Mouse (Mus musculus): Measurements from ENCODE around the gene Arg1. TPM values are rescaled to one million over a fixed set of nuclear protein-coding genes. Genes with fewer than 3 reads are reported as not detected.
A peak's percentile ranks its signal among the peaks of the same experiment; 100 is the strongest.

The Arg1 gene
- polyA plus RNA-seq (2015; fragmentation: Nextera tagmentation; extraction: Ambion mirVana): 3.2 and 3.4 TPM in 2 replicates

DNA sequence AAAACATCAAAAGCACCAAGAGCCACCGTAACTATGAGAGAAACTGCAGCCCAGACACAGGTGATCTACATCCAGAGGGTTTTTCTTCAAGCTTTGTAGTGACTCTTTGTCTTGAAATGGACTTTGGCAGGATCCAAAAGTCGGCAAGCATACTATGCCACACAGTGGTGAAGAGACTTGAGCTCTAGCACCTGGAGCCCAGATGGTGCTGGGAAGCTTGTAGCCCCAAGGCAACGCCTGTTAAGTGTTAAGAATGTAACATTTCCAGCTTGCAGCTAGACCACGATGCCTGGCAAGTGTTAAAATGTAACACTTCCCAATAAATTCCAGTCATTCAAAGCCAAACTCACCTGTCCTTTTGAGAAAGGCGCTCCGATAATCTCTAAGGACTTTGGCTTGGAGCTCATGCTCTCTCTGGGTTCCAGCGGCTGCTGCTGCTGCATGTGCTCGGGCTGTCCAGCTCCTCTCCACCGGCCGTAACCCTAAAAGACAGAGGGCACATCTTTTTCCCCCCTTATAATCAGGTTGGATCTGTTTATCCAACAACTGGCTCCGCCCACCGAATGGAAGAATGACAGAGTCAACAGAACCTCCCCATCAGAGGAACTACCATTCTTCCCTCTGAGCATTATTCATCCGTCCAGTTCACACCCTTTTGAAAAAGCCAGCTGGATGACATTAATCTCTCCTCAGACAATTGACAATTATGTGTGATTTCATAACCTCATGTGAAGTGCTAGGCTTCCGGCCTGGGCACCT, at the start of gene Arg1:
TSS of gene Arg1 (minus strand) at position 523 of the 759 bp plus-strand sequence.
- 0 out of 2 replicates have a peak, but pooled peaks have one; percentile 22 for ATAC-seq
- Histone ChIP-seq H3K36me3 (ENCODE audit: control insufficient read depth, insufficient read depth, low read length) (no peaks in the 10 kb centered on the region), H3K4me3 (ENCODE audit: low read length) (no peak within 1 kb of the TSS), H3K27ac (ENCODE audit: low read depth, low read length) (no peak within 1 kb of the TSS), H3K9ac (ENCODE audit: low read depth, low read length) (no peak within 1 kb of the TSS), H3K4me2 (ENCODE audit: low read length) (peak within 1 kb of the TSS; percentile 14), H3K27me3 (replicated peaks; ENCODE audit: control insufficient read depth, insufficient read depth, low read length) (no peaks in the 10 kb centered on the region), H3K9me3 (ENCODE audit: control insufficient read depth, low read length) (no peaks in the 10 kb centered on the region), H3K4me1 (ENCODE audit: control insufficient read depth, insufficient read depth, low read depth, low read length) (no peaks in the 10 kb centered on the region)
- 51% methylated on average over 14 of the region's 14 CpGs for whole genome bisulfite sequencing

DNA sequence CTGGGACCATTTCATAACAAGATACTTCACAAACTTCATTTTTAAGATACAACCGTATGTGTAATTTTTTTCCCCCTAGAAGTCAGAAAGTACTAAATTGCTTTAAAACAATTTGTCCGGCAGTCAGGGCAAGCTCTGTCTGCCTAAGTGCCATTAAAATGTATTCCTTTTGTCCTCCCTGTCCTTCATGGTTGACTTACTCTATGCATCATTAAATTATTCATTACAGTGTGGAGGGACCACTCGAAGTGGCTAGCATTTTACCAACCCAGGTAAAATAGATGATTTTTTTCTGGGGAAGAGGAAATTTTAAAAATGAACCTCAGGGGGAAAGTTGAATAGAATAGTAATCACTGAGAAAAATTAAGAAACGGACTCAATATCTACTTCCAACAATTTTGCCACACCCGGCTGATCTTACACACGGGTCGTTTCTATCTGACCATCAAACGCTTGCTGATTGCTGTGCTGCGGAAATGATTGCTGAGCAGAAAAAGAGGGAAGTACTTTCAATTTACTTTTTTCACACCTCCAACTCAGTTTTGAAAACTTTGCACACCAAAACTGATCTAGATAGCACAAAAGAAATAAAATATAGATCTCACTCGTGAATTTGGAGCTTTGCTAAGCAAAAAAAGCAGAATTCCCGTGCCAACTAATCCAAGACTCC, 46.7 kb upstream of the Arg1 start:
- no peaks in the 10 kb centered on the region for H3K36me3 ChIP-seq (ENCODE audit: control insufficient read depth, insufficient read depth, low read length)
- ATAC-seq: no peak
- no peak overlapping the region for H3K27ac ChIP-seq (ENCODE audit: low read depth, low read length)
- no peaks in the 10 kb centered on the region for H3K4me1 ChIP-seq (ENCODE audit: control insufficient read depth, insufficient read depth, low read depth, low read length)
- no peak overlapping the region for H3K9ac ChIP-seq (ENCODE audit: low read depth, low read length)
- WGBS: 68% methylated on average over 11 of the region's 11 CpGs
- H3K4me2 ChIP-seq (ENCODE audit: low read length): no peak overlapping the region
- H3K27me3 ChIP-seq (replicated peaks; ENCODE audit: control insufficient read depth, insufficient read depth, low read length): no peaks in the 10 kb centered on the region
- H3K4me3 ChIP-seq (ENCODE audit: low read length): no peak overlapping the region
- H3K9me3 ChIP-seq (ENCODE audit: control insufficient read depth, low read length): no peaks in the 10 kb centered on the region

DNA sequence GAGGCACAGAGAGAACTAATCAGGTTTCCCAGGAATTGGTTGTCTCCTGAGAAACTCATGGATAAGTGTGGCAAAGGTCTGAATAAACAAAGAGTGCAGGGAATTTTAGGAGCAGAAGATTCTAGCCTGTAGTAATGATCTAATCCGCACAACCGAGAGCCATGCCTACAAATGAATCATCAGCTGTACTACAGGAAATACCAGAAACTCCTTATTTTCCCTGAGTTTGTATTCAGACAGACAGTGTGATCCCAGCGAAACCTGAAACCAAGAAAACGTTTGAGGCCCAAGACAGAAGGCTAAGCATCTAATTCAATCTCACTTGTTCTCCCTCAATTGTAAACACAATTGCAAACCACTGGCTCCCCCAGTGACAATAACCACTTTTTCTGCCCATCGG, 46.1 kb upstream of the Arg1 start:
- WGBS: 56% methylated on average over 5 of the region's 5 CpGs
- H3K4me1 ChIP-seq (ENCODE audit: control insufficient read depth, insufficient read depth, low read depth, low read length): no peaks in the 10 kb centered on the region
- no peak overlapping the region for H3K4me2 ChIP-seq (ENCODE audit: low read length)
- H3K9ac ChIP-seq (ENCODE audit: low read depth, low read length): no peak overlapping the region
- H3K4me3 ChIP-seq (ENCODE audit: low read length): no peak overlapping the region
- no peak for ATAC-seq
- H3K36me3 ChIP-seq (ENCODE audit: control insufficient read depth, insufficient read depth, low read length): no peaks in the 10 kb centered on the region
- no peak overlapping the region for H3K27ac ChIP-seq (ENCODE audit: low read depth, low read length)
- no peaks in the 10 kb centered on the region for H3K9me3 ChIP-seq (ENCODE audit: control insufficient read depth, low read length)
- no peaks in the 10 kb centered on the region for H3K27me3 ChIP-seq (replicated peaks; ENCODE audit: control insufficient read depth, insufficient read depth, low read length)

DNA sequence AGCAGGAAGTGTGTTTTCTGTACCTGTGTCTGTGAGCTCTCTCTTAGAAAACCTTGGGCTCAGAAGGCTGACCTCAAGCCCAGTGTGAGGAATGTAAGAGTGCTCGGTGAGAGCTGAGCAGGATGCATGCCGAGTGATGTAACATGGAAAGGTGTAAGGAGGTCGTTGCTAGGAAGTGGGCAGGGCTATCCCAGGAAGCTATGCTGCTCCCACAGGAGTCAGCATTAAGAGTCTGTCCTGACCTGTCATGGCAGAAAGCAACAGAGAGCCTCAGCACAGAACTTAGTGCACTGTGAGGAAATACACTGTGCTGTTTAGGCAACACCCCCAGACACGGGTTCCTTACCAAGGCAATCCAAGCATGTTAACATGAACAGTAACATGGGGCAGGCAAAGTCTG, 45.6 kb upstream of the Arg1 start:
- Histone ChIP-seq H3K4me1 (ENCODE audit: control insufficient read depth, insufficient read depth, low read depth, low read length) (no peaks in the 10 kb centered on the region), H3K27me3 (replicated peaks; ENCODE audit: control insufficient read depth, insufficient read depth, low read length) (no peaks in the 10 kb centered on the region), H3K9ac (ENCODE audit: low read depth, low read length) (no peak overlapping the region), H3K27ac (ENCODE audit: low read depth, low read length) (no peak overlapping the region), H3K4me3 (ENCODE audit: low read length) (no peak overlapping the region), H3K36me3 (ENCODE audit: control insufficient read depth, insufficient read depth, low read length) (no peaks in the 10 kb centered on the region), H3K9me3 (ENCODE audit: control insufficient read depth, low read length) (no peaks in the 10 kb centered on the region), H3K4me2 (ENCODE audit: low read length) (no peak overlapping the region)
- WGBS: 59% methylated on average over 4 of the region's 4 CpGs
- ATAC-seq: no peak

DNA sequence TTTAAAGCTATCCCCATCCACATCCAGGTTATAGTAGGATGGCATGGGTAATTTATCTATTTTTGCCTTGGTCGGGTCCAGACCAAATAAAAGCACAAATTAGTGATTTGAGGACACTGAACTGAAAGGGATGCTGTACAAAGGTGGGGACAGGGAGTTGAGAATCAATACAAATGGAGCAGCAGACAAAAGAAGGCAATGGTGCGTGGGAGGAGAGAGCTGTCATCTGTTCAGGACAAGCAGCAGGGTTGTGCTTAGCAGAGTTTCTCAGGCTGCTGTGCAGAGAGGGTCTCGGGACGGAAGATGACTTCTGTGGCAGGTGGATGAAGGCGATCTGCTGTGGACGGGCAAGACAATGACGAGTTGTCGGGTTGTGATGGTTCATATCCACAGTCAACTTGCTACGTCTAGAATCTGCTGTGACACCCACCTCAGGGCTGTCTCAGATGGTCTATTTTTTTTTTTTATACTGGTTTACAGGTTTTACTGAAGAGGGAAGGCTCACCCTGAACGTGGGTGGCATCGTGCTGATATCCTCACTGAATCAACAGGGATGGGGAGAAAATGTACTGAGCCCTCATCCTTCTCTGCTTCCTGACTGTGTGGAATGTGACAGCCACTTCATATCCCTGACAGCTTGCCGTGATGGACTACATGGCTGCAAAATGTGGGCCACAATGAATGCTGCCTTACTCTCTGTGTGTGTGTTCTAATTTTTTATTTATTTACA, 38.7 kb upstream of the Arg1 start:
- no peaks in the 10 kb centered on the region for H3K9me3 ChIP-seq (ENCODE audit: control insufficient read depth, low read length)
- H3K4me3 ChIP-seq (ENCODE audit: low read length): no peak overlapping the region
- H3K4me1 ChIP-seq (ENCODE audit: control insufficient read depth, insufficient read depth, low read depth, low read length): no peaks in the 10 kb centered on the region
- H3K9ac ChIP-seq (ENCODE audit: low read depth, low read length): no peak overlapping the region
- no peak for ATAC-seq
- H3K36me3 ChIP-seq (ENCODE audit: control insufficient read depth, insufficient read depth, low read length): no peaks in the 10 kb centered on the region
- H3K27me3 ChIP-seq (replicated peaks; ENCODE audit: control insufficient read depth, insufficient read depth, low read length): no peaks in the 10 kb centered on the region
- H3K27ac ChIP-seq (ENCODE audit: low read depth, low read length): no peak overlapping the region
- H3K4me2 ChIP-seq (ENCODE audit: low read length): no peak overlapping the region
- 61% methylated on average over 12 of the region's 12 CpGs for WGBS

DNA sequence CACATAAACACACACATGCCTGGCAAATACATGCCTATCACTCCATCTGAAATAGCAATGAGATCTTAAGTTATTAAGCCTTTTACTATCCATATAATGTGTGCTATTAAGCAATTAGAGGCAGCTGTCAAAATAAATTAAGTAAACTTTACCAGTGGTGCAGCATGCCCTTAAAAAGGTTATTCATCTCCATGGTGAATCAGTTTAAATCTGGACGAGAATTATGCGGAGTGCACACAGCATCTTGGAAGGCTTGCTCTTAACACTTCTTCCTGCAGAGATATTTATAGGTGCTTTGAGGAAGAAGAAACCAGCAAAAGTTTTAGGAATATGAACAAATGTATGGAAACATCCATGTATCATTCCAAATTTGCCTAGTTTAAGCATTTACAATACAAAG, 34.6 kb upstream of the Arg1 start:
- 33% methylated on average over 2 of the region's 2 CpGs for WGBS
- no peak overlapping the region for H3K27ac ChIP-seq (ENCODE audit: low read depth, low read length)
- H3K9ac ChIP-seq (ENCODE audit: low read depth, low read length): no peak overlapping the region
- no peak overlapping the region for H3K4me3 ChIP-seq (ENCODE audit: low read length)
- no peaks in the 10 kb centered on the region for H3K27me3 ChIP-seq (replicated peaks; ENCODE audit: control insufficient read depth, insufficient read depth, low read length)
- peaks cover 3% of the 10 kb centered on the region for H3K4me1 ChIP-seq (ENCODE audit: control insufficient read depth, insufficient read depth, low read depth, low read length)
- no peaks in the 10 kb centered on the region for H3K9me3 ChIP-seq (ENCODE audit: control insufficient read depth, low read length)
- no peak for ATAC-seq
- H3K4me2 ChIP-seq (ENCODE audit: low read length): no peak overlapping the region
- no peaks in the 10 kb centered on the region for H3K36me3 ChIP-seq (ENCODE audit: control insufficient read depth, insufficient read depth, low read length)

DNA sequence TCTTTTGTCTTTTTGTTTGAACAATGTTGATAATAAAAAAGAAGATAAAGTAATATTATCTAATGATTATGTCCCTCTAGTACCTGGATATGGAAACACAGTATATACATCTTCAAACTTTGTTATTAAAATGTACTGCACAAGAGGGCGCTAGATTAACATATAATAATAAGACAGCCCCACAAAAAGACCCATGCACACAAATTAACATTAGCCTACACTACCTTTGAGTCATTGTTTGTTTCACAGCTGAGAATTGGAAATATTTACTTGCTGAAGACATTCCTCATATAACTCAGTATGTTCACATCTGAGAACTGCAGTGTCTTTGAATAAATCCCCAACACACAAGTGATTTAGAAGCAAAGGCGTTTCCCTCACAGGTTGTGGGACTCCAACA, 33.8 kb upstream of the Arg1 start:
- Histone ChIP-seq H3K4me1 (ENCODE audit: control insufficient read depth, insufficient read depth, low read depth, low read length) (peaks cover 3% of the 10 kb centered on the region), H3K27me3 (replicated peaks; ENCODE audit: control insufficient read depth, insufficient read depth, low read length) (no peaks in the 10 kb centered on the region), H3K9me3 (ENCODE audit: control insufficient read depth, low read length) (no peaks in the 10 kb centered on the region), H3K4me3 (ENCODE audit: low read length) (no peak overlapping the region), H3K36me3 (ENCODE audit: control insufficient read depth, insufficient read depth, low read length) (no peaks in the 10 kb centered on the region), H3K9ac (ENCODE audit: low read depth, low read length) (no peak overlapping the region), H3K27ac (ENCODE audit: low read depth, low read length) (no peak overlapping the region), H3K4me2 (ENCODE audit: low read length) (no peak overlapping the region)
- peak; percentile 57; the same call in 1 of the 2 replicates for ATAC-seq
- 57% methylated on average over 2 of the region's 2 CpGs for whole genome bisulfite sequencing

DNA sequence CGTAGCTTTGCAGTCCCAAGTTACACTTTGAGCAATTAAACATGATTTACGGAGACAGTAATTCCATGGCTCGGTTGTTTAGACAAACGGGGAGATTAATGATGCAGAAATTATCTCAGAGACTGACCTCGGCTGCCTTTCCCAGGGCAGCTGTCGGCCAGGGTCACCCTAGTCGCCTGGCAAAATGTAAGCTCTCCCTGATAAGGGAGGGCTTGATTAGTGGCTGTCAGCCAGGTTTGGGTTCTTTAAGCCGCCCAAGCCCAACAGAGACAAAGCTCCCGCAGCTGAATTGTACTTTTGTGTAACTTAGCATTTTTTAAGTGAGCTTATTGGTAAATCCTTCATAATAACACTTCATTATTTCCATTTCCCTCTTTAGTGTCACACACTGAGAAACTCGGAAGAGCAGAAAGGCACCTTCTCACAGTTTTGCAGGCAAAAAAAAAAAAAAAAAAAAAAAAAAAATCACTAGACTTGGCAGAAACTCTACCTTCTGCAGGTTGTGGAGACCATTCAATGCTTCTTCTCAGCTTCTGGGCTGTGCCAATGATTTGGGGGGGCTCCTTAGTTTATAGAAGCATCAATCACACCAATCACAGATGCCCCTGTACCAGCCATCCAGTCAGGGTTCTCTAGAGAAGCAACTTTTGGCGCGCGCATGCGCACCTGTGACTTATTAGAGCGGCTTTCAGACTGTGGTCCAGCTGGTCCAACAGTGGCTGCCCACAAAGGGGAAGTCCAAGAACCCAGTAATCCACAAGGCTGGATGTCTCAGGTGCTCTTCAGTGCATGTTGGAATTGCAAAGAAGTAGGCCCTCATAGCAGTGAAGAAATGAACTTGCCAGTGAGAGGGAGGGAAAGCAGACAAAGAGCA, 32.0 kb upstream of the Arg1 start:
- no peaks in the 10 kb centered on the region for H3K9me3 ChIP-seq (ENCODE audit: control insufficient read depth, low read length)
- no peak overlapping the region for H3K4me3 ChIP-seq (ENCODE audit: low read length)
- no peak overlapping the region for H3K9ac ChIP-seq (ENCODE audit: low read depth, low read length)
- H3K27me3 ChIP-seq (replicated peaks; ENCODE audit: control insufficient read depth, insufficient read depth, low read length): no peaks in the 10 kb centered on the region
- H3K36me3 ChIP-seq (ENCODE audit: control insufficient read depth, insufficient read depth, low read length): no peaks in the 10 kb centered on the region
- WGBS: 45% methylated on average over 15 of the region's 15 CpGs
- no peak for ATAC-seq
- peaks cover 3% of the 10 kb centered on the region for H3K4me1 ChIP-seq (ENCODE audit: control insufficient read depth, insufficient read depth, low read depth, low read length)
- H3K4me2 ChIP-seq (ENCODE audit: low read length): peak overlapping the region; percentile 20
- no peak overlapping the region for H3K27ac ChIP-seq (ENCODE audit: low read depth, low read length)
